Mouse (Mus musculus): Measurements from ENCODE around the gene Sept6.

The Sept6 gene

DNA sequence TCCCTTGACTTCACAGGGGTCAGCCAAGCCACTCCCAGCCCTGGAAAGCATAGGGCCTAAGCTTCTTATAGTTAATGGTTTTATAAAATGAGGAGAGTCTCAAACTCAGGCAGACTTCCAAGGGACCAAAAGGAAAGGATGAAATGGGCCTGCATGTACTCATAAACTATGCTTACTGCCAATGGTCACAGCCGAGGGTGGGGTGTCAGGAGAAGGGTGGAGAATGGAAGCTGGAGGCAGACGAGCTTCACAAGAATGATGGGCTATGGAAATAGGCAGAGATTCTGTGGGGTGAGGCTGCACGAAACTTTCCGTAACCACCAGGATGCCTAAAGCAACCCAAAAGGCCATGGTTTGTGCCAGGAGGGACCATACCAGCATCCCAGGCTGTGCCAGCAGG, 15.3 kb downstream of the Sept6 start:
- in situ Hi-C loops (cut with MboI; ENCODE audit: low pct_unique_long_range_greater_than_20kb in 1 of 2, low sequenced_read_pairs in 2 of 2, unreplicated experiment in 1 of 2), result no loop called here

DNA sequence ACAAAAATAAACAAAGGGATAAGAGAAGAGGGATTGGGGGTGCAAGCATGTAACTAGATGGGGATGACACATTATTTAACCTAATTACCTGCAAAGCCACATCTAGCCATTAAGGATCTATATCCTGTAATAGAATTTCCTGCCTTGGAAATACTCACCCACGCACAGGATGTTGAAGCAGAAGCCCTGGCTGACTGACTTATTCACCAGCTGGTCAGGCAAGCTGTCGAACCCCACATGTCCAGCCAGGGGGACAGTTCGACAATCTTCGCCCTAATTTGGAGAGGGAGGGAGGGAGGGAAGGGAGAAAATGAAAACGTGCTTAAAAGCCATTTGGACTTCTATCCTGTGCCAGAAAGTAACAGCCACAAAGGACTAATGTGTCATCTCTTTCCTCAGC, 16.7 kb downstream of the Sept6 start:
- in situ Hi-C loops (cut with MboI; ENCODE audit: low pct_unique_long_range_greater_than_20kb in 1 of 2, low sequenced_read_pairs in 2 of 2, unreplicated experiment in 1 of 2), result no loop called here

DNA sequence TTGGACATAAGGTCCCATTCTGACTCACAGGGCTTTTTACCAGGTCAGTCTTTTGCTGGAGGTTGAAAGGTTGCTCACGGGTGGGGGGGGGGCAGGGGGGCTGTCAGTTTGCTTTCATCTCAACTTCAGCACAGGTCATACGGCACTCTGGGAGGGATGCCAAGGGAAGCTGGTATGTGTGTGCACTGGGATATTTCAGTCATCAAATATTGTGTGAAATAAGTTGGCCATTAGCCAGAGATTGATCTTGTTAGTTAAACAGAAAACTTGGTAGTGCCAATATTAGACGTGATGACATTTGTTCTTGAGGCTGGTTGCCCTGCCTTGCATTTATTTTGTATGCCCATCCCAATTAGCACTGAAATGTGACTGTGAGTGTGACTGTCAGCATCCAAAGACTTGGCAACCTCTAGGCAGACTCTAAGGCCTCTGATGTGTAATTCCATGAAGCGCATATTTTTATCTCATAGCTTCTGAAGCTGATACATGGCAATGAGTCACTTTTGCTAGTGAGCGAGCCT, 18.6 kb downstream of the Sept6 start:
- in situ Hi-C loops (cut with MboI; ENCODE audit: low pct_unique_long_range_greater_than_20kb in 1 of 2, low sequenced_read_pairs in 2 of 2, unreplicated experiment in 1 of 2), result no loop called here

DNA sequence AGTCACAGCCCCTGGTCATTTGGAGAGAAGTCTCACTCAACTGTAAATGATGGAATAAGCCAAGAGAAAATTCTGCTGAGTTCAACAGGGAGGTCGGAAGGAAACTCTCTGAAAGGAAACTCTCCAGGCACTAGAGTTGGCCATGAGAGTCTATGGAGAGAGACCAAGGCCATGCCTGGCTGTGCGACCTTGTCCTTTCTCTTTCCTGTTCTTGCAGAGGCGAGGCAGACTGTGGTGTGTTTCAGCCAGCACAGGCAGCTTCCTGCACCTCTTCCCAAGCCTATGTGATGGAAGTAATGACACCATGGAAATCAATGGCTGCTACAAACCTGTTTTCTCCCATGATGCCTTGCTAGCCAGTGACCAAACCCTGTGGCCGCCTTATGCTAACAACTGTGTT, 20.4 kb downstream of the Sept6 start:
- in situ Hi-C loops (cut with MboI; ENCODE audit: low pct_unique_long_range_greater_than_20kb in 1 of 2, low sequenced_read_pairs in 2 of 2, unreplicated experiment in 1 of 2), result no loop called here

DNA sequence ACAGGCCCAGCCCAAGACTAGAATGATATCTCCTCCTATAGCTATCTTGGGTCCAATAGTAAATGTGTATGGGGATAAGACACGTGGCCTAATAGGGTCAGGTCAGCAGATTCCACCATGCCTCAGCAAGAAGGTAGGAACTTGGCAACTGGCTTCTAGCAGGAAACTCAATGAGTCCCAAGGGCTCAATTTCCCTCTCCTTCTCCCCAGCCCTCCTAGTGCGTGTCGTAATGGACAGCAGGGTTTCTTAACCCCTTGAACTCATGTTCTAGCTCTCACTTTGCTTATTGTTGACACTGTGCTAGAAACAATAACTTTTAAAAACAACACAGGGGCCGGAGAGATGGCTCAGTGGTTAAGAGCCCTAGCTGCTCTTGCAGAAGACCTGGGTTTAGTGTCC, 22.1 kb downstream of the Sept6 start:
- in situ Hi-C loops (cut with MboI; ENCODE audit: low pct_unique_long_range_greater_than_20kb in 1 of 2, low sequenced_read_pairs in 2 of 2, unreplicated experiment in 1 of 2), result no loop called here

DNA sequence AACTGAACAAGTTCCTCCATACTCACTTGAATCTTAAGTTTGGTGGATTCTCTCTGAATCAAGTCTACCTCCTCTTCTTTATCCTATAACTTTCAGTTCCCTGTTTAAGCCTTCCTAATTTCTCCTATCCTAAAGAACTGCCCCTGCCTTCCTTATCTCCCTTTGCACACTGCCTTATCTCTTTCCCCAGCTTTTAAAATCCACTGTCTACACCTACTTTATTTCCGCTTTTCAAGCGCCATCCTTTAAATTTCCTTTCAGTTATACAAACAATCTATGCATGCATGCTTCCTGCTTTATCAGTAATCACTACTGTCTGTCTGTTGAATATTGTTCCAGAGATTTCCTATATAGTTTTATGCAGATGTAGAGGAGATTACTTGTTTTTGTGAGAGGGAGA, 34.9 kb downstream of the Sept6 start:
- in situ Hi-C loops (cut with MboI; ENCODE audit: low pct_unique_long_range_greater_than_20kb in 1 of 2, low sequenced_read_pairs in 2 of 2, unreplicated experiment in 1 of 2), result no loop called here

DNA sequence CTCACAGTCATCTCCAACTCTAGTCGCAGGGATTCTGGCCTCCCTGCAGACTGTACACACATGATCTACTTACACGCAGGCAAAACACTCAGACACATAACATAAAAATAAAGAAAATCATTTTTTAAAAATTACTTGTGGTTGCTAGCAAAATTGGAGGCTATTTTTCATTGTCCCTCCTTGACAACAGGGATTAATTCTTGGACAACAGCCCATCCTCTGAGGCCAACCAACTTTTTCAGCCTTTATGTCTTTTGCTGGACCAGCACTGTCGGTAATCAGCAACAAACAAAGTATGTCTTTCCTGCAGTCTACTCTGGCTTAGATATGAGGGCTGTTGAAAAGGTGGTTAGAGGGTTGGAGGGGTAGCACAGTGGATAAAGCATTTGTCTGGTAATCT, 50.5 kb downstream of the Sept6 start:
- in situ Hi-C loops (cut with MboI; ENCODE audit: low pct_unique_long_range_greater_than_20kb in 1 of 2, low sequenced_read_pairs in 2 of 2, unreplicated experiment in 1 of 2), result no loop called here

DNA sequence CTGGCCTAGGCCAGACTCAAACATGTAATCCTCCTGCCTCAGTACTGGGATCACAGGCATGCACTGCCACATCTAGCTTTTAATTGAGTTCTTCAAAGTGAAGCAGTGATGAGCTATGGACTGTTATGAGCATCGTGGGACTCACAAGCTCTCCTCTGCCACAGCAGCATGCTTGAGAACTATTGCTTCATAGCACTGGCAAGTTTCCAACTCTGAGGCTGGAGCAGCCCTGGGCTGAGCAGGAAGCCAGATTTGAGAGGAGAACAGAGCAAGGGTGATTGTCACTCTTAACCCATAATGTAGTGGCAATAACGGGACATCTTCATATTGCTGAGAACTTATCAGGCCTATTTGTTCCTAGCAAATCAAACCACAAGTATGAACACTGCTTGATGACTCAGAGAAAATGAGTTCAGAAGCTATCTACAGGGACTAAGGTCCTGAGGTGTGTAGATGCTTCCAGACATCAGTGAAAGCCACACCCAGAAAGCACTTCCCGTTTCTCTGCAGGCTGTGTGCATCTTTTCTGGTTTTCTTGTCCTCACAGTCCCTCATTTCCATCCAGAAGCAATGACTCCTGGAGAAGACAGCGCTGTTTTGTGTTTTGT, 51.7 kb downstream of the Sept6 start:
- in situ Hi-C loops (cut with MboI; ENCODE audit: low pct_unique_long_range_greater_than_20kb in 1 of 2, low sequenced_read_pairs in 2 of 2, unreplicated experiment in 1 of 2), result no loop called here

DNA sequence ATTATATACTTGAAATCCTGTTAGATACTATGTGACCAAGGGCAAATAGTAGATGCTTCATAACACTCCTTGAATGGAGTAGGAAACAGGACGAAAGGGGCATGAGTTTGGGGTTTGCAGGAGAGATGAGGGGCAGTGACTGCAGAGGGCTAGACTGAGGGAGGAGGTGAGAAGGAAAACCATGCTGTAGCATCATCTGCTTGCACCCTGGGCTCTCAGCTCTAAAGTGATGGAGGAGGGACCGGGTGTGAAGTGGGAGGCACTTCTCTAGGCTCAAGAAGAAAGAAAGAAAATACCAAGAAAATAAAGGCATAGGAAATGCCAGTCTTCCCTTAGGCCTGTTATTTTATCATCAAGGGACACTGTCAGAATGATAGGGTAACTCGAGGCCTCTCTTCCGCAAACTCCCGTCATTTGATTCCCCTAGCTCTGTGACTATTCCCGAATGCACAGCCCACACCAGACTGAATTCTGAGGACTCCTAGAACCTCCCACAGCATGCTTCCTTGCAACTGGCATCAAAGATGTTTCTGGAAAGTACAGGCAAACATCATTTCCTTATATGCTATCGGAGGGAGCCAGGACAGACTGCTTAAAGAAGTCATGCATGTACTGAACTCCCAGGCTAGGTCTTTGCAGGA, 56.1 kb downstream of the Sept6 start:
- in situ Hi-C loops (cut with MboI; ENCODE audit: low pct_unique_long_range_greater_than_20kb in 1 of 2, low sequenced_read_pairs in 2 of 2, unreplicated experiment in 1 of 2), result no loop called here

DNA sequence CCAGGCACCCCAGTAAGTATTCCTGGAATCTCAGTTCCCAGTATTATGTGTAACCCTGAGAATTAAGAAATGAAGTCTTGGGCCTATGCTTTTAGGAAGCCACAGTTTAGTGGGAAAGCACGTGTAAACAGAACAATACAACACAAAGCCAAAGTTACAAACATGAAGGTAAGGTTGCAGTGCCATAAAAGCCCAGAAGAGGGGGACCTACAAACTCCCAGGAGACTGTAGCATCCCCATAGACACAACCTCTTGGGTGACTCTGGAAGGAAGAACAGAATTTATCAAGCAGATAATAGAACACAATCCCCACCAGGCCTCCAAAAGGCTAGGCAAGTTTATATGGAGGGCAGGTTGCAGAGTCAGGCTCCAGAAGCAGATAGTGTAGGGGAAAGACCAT, 61.0 kb downstream of the Sept6 start:
- in situ Hi-C loops (cut with MboI; ENCODE audit: low pct_unique_long_range_greater_than_20kb in 1 of 2, low sequenced_read_pairs in 2 of 2, unreplicated experiment in 1 of 2), result no loop called here

DNA sequence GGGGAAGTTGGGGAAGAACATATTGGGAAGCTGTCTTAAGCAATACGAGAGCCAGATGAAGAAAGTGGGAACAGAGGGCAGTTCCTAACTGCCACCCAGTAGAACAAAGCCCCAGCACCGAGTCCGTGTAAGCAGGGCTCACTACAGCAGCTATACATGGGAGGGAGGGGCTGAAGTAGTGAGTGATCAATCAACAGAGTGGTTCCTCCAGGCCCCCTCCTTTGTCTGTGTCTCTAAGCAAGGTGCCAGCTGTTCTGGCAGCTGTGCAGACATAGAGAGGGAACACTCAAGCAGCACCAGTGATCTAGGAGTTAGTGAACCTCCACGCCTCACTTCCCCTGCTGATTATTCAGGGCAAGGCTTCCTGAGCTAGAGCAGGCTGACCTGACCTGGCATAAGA, 61.9 kb downstream of the Sept6 start:
- in situ Hi-C loops (cut with MboI; ENCODE audit: low pct_unique_long_range_greater_than_20kb in 1 of 2, low sequenced_read_pairs in 2 of 2, unreplicated experiment in 1 of 2), result no loop called here

DNA sequence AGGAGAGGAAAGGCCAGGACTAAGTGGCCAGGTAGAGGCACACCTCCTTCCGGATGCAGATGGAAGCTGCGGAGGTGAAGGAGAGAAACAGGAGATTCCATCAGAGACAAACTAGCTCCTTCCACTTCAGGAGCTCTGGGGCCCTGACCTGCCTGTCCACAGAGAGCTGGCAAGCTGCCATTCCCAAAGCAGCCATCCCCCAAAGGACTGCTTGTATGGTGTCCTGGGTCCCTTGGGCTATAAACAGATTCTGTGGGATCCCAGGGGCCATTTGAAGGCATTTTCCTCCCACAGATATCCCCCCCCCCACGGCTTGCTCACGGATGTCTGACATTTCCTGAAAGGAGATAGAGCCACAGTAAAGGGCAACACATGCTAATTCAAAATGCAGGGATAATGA, 62.8 kb downstream of the Sept6 start:
- in situ Hi-C loops (cut with MboI; ENCODE audit: low pct_unique_long_range_greater_than_20kb in 1 of 2, low sequenced_read_pairs in 2 of 2, unreplicated experiment in 1 of 2), result no loop called here

DNA sequence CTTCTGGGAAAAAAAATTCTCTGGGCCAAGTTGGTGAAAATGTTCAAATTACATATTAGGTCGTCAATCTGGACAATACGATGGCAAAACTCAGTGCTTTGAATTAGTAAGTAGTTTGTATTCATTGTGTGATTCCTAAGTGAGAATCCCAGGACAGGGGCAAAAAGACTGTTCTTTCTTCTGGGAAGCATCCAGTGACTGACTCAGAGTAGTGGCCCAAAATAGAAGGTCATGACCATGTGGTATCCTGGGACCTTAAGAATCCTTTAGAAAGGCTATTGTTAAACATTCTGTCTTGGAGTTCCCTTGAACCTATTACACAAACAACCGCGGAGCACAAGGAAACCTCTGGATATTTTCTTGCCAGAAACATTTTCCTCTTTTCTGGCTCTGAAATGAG, 70.2 kb downstream of the Sept6 start:
- in situ Hi-C loops (cut with MboI; ENCODE audit: low pct_unique_long_range_greater_than_20kb in 1 of 2, low sequenced_read_pairs in 2 of 2, unreplicated experiment in 1 of 2), result no loop called here

DNA sequence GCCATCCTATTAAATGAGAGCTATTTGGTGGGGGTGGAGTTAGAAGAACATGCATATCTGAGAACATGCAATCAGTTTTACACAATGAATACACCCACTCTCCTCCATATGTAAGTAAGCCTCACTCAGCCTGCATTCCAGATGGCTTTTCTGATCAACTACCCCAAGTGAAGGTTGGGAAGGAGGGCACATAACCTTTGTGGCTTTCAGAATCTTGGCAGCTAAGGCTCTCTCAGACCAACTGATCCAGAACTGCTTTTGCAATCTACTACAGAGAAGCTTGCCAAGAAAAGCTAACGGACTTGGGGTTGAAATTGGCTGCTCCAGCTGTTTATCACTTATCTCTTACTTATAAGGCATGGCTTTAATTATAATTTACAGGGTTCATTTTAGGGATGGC, 73.8 kb downstream of the Sept6 start:
- in situ Hi-C loops (cut with MboI; ENCODE audit: low pct_unique_long_range_greater_than_20kb in 1 of 2, low sequenced_read_pairs in 2 of 2, unreplicated experiment in 1 of 2), result loop anchor here in 1 of 2 experiments (10.0 kb wide), 1 partner anchor 107 kb away; no protein-coding TSS in a partner anchor

DNA sequence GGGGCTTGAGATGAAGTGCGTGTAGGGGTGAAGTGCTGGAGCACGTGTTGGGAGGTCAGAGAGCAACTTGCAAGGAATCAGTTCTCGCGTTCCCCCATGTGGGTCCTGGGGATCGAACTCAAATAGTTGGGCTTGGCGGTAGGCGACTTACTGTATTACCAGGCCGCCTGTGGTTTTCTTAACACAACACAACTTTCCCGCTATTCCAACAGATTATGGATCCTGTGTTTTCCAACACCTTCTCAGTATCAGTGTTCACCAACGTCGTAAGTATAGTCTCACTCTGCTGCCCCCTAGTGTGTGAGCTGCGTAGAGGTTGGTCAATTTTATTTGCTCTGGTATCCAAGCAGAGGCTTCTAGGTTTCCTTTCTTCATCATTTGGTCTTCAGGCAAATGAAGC, 80.3 kb downstream of the Sept6 start:
- in situ Hi-C loops (cut with MboI; ENCODE audit: low pct_unique_long_range_greater_than_20kb in 1 of 2, low sequenced_read_pairs in 2 of 2, unreplicated experiment in 1 of 2), result loop anchor here in 1 of 2 experiments (10.0 kb wide), 1 partner anchor 113 kb away; no protein-coding TSS in a partner anchor

DNA sequence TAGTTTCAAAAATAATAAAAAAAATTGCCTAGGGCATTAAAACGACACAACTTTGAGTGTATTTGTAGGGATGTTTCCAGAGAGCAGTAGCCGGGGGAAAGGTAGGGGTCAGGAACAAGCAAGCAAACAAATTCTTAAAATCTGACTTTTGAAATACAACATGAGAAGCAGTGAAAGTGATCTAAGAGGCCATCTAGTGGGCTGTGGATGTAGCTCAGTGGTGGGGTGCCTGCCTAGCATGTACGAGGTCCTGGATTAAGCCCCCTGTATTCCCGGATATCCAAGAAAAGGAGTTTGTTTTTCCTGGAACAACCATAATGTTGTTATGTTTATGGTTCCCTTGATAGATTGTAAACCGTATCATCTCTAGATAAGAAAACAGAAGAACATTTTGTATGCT, 85.1 kb downstream of the Sept6 start:
- in situ Hi-C loops (cut with MboI; ENCODE audit: low pct_unique_long_range_greater_than_20kb in 1 of 2, low sequenced_read_pairs in 2 of 2, unreplicated experiment in 1 of 2), result no loop called here

DNA sequence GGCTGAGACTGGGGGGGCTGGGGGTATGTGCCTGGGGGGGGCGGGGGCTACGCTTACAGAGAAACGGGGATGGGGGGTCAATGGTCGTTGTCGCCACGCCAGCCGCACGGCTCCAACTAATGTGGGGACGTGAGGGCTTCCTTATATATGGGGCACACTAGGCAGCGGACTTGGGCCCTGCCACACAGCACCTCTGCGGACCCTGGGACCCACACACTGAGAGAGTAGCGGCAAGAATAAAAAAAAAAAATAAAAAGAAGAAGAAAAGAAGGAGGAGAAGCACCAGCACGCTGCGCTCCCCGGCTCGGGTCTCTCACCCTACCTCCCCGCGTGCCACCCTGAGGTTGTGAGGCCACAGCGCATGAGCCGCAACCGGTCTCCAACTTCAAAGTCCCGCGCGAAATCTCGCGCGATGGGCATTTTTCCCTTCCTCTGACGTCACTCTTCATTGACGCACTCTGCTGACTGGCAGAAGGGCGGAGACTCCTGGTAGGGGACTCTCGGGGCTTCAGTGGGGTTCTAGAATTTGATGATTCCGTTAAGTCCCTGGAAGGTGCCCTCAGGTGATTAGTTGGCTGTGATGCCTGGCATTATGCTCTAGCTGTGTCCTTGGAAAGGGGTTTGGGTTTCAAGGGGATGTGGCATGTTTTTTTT, 88.4 kb downstream of the Sept6 start:
- in situ Hi-C loops (cut with MboI; ENCODE audit: low pct_unique_long_range_greater_than_20kb in 1 of 2, low sequenced_read_pairs in 2 of 2, unreplicated experiment in 1 of 2), result no loop called here

DNA sequence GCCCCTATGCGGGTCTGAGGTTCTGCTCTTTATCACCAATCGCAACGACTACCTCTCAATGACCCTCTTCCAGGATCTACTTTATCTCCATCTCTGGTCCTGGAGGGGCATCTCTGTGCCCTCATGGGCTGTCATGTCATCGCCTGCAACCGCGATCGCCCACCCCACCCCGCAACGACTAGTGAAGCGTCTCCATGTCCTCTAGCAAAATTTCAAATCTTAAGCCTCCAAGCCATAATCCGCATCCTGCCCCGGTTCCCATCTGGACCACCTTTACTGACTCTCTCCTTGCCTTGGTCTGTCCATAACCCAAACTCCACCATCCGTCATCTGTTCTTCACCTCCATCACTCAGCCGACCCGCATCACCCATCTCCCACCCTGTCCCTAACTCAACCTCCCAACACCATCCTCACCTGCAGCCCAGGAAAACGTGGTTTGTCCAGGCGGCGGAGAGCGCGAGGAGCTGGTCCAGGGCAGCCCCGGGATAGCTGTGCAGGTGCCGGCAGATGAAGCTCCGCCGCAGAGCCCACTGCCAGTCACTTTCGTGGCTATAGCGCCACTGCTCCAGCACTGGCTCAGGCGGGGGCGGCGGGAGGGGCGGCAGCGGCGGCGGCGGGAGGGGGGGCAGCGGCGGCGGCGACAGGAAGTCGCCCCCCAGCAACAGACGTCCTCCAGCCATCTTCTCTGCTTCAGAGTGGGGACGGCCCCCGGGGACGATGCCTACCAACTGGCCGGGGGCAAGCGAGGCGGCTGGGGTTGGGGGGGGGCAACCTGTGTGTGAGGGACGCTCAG, 89.1 kb downstream of the Sept6 start, which contains the start of gene Nkrf:
Nkrf (minus strand) TSS at position 579 of the 794 bp plus-strand sequence.
- in situ Hi-C loops (cut with MboI; ENCODE audit: low pct_unique_long_range_greater_than_20kb in 1 of 2, low sequenced_read_pairs in 2 of 2, unreplicated experiment in 1 of 2), result no loop called here

DNA sequence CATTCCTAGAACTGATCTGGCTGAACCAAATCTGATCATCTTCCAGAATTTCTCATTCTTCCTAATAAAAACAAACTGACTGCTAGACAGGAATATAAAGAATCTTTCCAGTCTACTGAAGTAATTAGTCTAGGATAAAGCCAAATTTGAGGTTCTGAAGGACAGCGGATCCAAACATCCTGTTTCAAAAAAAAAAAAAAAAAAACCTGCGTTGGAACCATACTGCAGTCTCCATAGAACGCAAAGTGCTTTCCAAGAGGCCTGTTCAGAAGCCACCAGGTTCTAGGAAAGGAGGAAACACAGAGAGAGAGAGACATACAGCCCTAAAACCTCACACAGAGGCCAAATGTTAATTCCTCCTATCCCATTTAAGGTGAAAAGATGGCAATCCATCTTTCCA, 89.9 kb downstream of the Sept6 start:
- in situ Hi-C loops (cut with MboI; ENCODE audit: low pct_unique_long_range_greater_than_20kb in 1 of 2, low sequenced_read_pairs in 2 of 2, unreplicated experiment in 1 of 2), result no loop called here
